Mouse (Mus musculus) limb, embryonic 12.5 days (tissue): ENCODE measurements around the gene Rab11fip5. TPM values are rescaled to one million over a fixed set of nuclear protein-coding genes. Genes with fewer than 3 reads are reported as not detected.

Source experiments
- ATAC-seq: fragments of 200-750 bp; cut with Nextera tagmentation; 2 replicates; pipeline ENCODE4 v1.8.0; 2017; ENCODE audit warnings: low read depth, moderate TSS enrichment; ENCODE audit not compliant: insufficient number of reproducible peaks, insufficient read depth, low FRiP score, low TSS enrichment
- H3K27ac ChIP-seq: fragments of 300-500 bp; sonication (generic); 2 replicates; pipeline ENCODE4 v1.5.1; 2016; ENCODE audit warnings: mild to moderate bottlenecking, moderate library complexity
- H3K27me3 ChIP-seq: fragments of 300-500 bp; sonication (generic); 2 replicates; pipeline ENCODE4 v1.6.1; 2016; ENCODE audit warnings: mild to moderate bottlenecking, moderate library complexity
- H3K36me3 ChIP-seq: fragments of 300-500 bp; sonication (generic); 2 replicates; pipeline ENCODE4 v1.6.1; 2016; ENCODE audit warnings: mild to moderate bottlenecking, moderate library complexity
- H3K4me1 ChIP-seq: fragments of 300-500 bp; sonication (generic); replicated peaks from 2 replicates; pipeline ENCODE4 v1.6.1; 2016
- H3K4me2 ChIP-seq: fragments of 300-500 bp; sonication (generic); 2 replicates; pipeline ENCODE4 v1.6.1; 2016; ENCODE audit warnings: mild to moderate bottlenecking, moderate library complexity
- H3K4me3 ChIP-seq: fragments of 300-500 bp; sonication (generic); replicated peaks from 2 replicates; pipeline ENCODE4 v1.5.1; 2016; ENCODE audit warnings: mild to moderate bottlenecking
- H3K9ac ChIP-seq: fragments of 300-500 bp; sonication (generic); replicated peaks from 2 replicates; pipeline ENCODE4 v1.6.1; 2016; ENCODE audit warnings: mild to moderate bottlenecking, moderate library complexity
- H3K9me3 ChIP-seq: fragments of 300-500 bp; sonication (generic); 2 replicates; pipeline ENCODE4 v1.6.1; 2016; ENCODE audit warnings: mild to moderate bottlenecking, moderate library complexity
- WGBS: fragments of 180-500 bp; shearing (Covaris S2); methylation state at CpG from one replicate; pipeline ENCODE4 v1.1.7; 2016; 5-methylcytosine and 5-hydroxymethylcytosine counted together
- microRNA-seq: library from miRNA; unstranded; fragments of <30 nt; microRNA quantifications from one replicate; pipeline ENCODE4, GENCODE M21; 2017
- polyA plus RNA-seq: library from polyadenylated mRNA; unstranded; fragments of >200 nt; fragmentation: Nextera tagmentation; extraction: Ambion mirVana; gene quantifications from 2 replicates; pipeline ENCODE4 v1.2.1, GENCODE M21; 2016

The Rab11fip5 gene
- polyA plus RNA-seq, 1 experiment from 2014 or later = 9.8 TPM

DNA sequence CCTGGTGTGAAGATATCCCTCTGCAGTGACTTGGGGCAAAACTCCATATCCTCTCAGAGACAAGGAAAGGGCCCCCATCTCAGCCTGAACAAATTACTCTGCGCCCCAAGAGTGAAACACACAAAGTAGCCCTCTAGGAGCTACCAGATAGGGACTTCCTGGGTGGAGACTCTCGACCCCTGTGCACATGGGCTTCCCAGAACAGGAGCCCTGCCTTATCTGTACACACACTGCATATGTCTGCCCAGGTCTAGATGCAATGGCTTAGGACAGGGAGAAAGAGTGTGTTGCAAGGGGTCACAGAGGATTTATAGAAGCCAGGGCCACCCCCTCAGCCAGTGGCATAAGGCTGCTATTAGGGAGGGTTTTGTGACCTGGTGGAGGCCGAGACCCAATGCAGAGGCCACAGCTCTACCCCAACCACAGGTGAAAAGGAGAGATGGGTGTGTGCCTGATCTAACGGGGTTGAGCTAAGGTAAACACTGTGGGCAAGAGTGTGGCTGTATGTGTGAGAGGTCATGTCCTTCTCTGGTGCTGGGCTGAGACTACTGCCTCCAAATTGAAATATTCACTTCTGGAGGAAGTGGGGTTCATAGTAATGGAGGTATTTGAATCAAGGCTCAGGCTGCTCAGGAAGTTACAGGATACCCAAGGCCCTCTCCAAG lies 86.1 kb downstream of the Rab11fip5 start:
- Histone ChIP-seq H3K4me3 (no peak overlapping the region), H3K9me3 (0 out of 2 replicates have a peak, but pooled peaks cover 7% of the 10 kb centered on the region), H3K36me3 (no peaks in the 10 kb centered on the region), H3K4me1 (no peaks in the 10 kb centered on the region), H3K27me3 (no peaks in the 10 kb centered on the region), H3K4me2 (no peak overlapping the region), H3K27ac (no peak overlapping the region), H3K9ac (no peak overlapping the region)
- ATAC-seq = no peak
- 80% methylated on average over 4 of the region's 4 CpGs for WGBS

- no peaks in the 10 kb centered on the region for H3K27me3 ChIP-seq
- H3K36me3 ChIP-seq = no peaks in the 10 kb centered on the region
- H3K9ac ChIP-seq = no peak overlapping the region
- no peak overlapping the region for H3K27ac ChIP-seq
- H3K4me1 ChIP-seq = no peaks in the 10 kb centered on the region
- ATAC-seq = no peak
- 0 out of 2 replicates have a peak, but pooled peaks cover 7% of the 10 kb centered on the region for H3K9me3 ChIP-seq
- whole genome bisulfite sequencing = 85% methylated on average over 13 of the region's 13 CpGs
- no peak overlapping the region for H3K4me3 ChIP-seq
- no peak overlapping the region for H3K4me2 ChIP-seq
Measured at GRCm38 (mm10) chr6:85286283-85287047, 88.0 kb downstream of the Rab11fip5 start.

Small RNA genes within 50 kb of the gene (microRNA-seq; reads per million reads assigned to microRNA genes)
- gene Mir705 = not detected

Other genes with a start within 250 kb of the Rab11fip5 start
- gene Spr, start 236.9 kb downstream of the Rab11fip5 start, polyA plus RNA-seq = 36.5 and 49.8 TPM in 2 replicates
- 1.5 TPM in 2 replicates for gene Emx1, start 187.2 kb downstream of the Rab11fip5 start, polyA plus RNA-seq
- gene Sfxn5, start 41.2 kb downstream of the Rab11fip5 start, polyA plus RNA-seq = 8.3 and 10.2 TPM in 2 replicates
- gene Noto, start 49.3 kb upstream of the Rab11fip5 start, polyA plus RNA-seq = not detected in 2 replicates
- gene Smyd5, start 57.4 kb upstream of the Rab11fip5 start, polyA plus RNA-seq = 65.2 and 66.2 TPM in 2 replicates
- 557 and 572 TPM in 2 replicates for gene Cct7, start 76.9 kb upstream of the Rab11fip5 start, polyA plus RNA-seq
- gene Pradc1, start 77.3 kb upstream of the Rab11fip5 start, polyA plus RNA-seq = 25.7 and 31.4 TPM in 2 replicates
- gene Fbxo41, start 128.4 kb upstream of the Rab11fip5 start, polyA plus RNA-seq = 1.9 and 2.0 TPM in 2 replicates
- gene Egr4, start 139.0 kb upstream of the Rab11fip5 start, polyA plus RNA-seq = not detected in 2 replicates
- gene Alms1, start 212.9 kb upstream of the Rab11fip5 start, polyA plus RNA-seq = 9.0 and 10.3 TPM in 2 replicates